Mouse (Mus musculus): ENCODE results near the gene Adamtsl4.
"Not testable (repeated sequence)": the region's sequence is repeated elsewhere in the genome, so short reads cannot be mapped to it uniquely, and the experiment has no call there.

Gene Adamtsl4

DNA sequence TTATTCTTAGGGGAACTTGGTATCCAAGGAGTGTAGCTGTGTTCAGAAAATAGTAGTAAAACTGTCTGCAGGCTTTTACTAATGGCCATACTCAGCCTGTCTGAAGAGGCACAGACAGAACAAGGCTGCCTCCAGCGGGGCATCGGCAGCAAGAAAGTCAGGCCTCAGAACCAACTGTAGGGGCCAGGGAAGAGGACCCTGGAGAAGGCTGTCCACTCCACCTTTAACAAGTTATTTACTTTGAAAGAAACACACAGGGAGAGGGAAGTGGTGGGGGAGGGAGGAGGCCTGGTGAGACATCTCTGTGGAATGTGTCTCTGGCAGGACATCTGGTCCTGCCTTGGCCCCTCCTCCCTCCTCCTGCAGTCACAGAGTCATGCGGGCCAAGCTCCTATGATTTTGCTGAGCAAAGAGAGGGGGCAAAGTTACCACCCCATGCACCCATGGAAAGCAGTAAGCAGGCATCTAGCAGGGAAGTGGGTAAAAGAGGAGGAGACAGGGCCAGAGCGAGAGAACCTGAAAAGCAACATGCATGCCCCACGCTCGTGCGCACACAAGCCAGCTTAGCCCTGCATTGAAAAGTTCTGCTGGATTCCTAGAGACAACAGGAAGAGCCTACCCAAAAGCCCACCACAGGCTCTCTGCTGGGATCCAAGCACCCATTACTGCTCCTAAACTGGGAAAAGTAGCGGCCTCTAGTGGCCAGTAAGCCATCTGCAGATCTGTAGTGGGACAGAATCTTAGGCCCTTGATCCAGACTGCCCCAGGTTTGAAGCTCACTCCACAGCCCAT lies 12.2 kb downstream of the Adamtsl4 start:
- DNase-seq, result peak; percentile 68 to 69

GRCm38 (mm10) chr3:95674812-95675211 lies 12.9 kb downstream of the Adamtsl4 start:
- no peak for DNase-seq

- DNase-seq, result peak; percentile 78 to 81
Measured at GRCm38 (mm10) chr3:95674236-95674635, 13.5 kb downstream of the Adamtsl4 start.

GRCm38 (mm10) chr3:95673707-95674211 lies 14.0 kb downstream of the Adamtsl4 start:
- DNase-seq, result peak; percentile 53 to 58

- DNase-seq, result peak; percentile 78 to 80
Measured at GRCm38 (mm10) chr3:95672861-95673706, 14.6 kb downstream of the Adamtsl4 start.

- DNase-seq, result peak; percentile 77 to 80
Measured at GRCm38 (mm10) chr3:95672461-95672860, 15.3 kb downstream of the Adamtsl4 start.

DNA sequence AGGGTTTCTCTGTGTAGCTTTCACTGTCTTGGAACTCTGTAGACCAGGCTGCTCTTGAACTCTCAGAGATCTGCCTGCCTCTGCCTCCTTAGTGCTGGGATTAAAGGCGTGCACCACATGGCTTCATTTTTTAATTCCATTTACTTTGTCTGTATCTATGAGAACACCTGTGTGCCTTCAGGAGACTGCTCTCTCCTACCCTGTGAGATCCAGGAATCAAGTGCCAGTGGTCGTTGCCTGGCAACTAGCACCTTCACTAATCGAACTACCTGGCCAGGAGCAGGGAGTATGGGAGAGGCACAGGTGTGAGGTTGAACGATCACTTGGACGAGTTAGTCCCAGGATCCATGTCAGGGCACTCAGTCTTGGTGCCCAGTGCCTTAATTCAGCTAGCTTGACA lies 16.5 kb downstream of the Adamtsl4 start:
- no peak for DNase-seq

- not testable (repeated sequence) for DNase-seq
Measured at GRCm38 (mm10) chr3:95670419-95670818, 17.3 kb downstream of the Adamtsl4 start.

DNA sequence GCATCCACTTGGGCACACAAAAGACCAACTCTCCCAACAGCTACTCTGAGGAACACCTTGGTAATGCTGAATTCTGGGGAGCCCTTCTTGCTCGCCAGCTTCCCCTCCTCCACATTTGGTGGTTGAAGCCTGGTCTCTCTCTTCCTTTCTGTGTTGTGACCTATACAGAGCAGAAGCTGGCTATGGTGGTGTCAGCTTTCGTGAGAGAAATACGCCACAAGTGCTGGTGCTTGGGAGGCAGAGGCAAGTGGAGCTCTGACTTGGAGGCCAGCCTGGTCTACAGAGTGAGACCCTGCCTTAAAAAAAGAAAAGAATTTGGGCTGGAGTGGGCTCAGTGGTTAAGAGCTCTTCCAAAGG lies 18.4 kb downstream of the Adamtsl4 start:
- no peak for DNase-seq

DNA sequence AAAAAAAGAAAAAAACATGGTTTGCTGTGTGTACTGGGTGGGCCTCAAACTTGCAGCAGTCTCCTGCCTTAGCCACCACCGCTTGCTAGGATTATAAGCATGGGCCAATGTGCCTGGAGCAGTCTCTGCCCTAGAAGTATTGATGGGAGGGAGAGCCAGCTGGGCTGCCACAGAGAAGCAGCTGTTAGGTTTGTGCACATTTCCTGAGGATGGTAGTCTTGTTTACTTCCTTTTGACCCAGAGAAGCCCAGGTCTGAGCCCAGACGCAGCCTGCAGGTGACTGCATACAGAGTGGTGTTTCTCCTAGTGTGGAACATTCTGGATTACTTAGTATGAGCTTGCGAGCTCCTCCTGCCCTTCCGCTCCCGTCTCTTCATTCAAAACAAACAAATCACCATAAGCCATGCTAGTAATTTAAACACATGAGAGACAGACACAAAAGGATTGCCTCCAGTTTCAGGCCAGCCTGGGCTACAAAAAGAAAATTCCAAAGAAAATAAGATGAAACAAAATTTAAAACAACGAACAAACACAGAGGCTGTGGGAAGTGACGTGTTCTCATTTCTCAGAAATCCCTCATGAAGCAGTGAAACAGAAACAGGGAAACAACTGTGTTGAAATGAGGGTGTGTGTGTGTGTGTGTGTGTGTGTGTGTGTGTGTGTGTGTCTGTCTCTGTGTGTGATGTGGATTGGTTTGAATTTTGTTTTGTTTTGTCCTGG lies 19.0 kb downstream of the Adamtsl4 start:
- DNase-seq, result peak; percentile 57 to 59

DNA sequence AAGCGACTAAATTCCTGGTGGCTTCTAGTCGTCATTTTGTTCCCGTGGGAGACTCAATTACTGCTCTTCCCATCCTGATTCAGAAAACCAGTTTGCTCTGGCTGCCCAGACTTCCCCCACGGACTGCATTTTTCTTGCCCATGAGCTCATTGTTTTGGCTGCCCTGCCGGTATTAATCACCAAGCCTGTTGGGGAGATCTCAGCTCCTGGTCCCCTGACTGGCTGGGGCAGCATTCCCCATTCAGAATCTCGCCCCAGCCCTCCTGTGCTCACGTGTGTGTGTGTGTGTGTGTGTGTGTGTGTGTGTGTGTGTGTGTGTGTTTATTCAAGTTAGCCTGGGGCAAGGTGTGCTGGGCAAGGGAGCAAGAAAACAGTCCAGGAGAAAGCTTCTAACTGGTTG lies 19.7 kb downstream of the Adamtsl4 start:
- no peak for DNase-seq

- no peak for DNase-seq
Measured at GRCm38 (mm10) chr3:95667521-95667920, 20.2 kb downstream of the Adamtsl4 start.

GRCm38 (mm10) chr3:95666124-95666844 lies 21.4 kb downstream of the Adamtsl4 start:
- DNase-seq, result no peak

- DNase-seq, result no peak
Measured at GRCm38 (mm10) chr3:95664940-95665352, 22.8 kb downstream of the Adamtsl4 start.

DNA sequence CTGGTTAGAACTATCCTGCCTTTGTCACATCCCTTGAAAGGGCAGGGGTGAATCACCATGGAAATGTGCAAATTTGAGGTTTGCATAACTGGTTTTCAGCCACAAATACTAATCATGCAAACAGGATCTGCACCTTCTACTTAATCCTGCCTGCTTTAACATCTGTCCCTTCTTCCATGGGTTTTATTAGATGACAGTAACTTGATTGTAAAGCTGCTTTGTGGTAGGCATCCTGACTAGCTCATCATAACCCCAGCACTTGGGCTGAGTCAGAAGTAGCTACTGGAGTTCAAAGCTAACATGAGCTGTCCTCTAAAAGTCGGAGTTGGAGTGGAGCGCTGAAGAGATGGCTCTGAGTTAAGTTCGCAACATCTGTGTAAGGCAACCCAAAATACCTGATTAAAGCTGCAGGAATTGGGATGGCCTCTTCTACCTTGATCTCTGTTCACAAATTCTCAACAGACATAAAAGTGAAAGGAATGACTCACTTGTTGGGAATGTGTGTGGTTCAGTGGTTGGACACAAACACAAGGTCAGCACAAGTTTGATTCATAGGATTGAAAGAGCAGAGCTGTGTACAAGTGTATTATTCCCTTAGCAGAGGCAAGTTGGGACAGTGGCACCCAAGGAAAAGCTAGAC lies 23.6 kb downstream of the Adamtsl4 start:
- DNase-seq, result no peak

- DNase-seq, result no peak
Measured at GRCm38 (mm10) chr3:95663486-95663885, 24.2 kb downstream of the Adamtsl4 start.

GRCm38 (mm10) chr3:95662724-95663449 lies 24.8 kb downstream of the Adamtsl4 start:
- DNase-seq, result no peak

DNA sequence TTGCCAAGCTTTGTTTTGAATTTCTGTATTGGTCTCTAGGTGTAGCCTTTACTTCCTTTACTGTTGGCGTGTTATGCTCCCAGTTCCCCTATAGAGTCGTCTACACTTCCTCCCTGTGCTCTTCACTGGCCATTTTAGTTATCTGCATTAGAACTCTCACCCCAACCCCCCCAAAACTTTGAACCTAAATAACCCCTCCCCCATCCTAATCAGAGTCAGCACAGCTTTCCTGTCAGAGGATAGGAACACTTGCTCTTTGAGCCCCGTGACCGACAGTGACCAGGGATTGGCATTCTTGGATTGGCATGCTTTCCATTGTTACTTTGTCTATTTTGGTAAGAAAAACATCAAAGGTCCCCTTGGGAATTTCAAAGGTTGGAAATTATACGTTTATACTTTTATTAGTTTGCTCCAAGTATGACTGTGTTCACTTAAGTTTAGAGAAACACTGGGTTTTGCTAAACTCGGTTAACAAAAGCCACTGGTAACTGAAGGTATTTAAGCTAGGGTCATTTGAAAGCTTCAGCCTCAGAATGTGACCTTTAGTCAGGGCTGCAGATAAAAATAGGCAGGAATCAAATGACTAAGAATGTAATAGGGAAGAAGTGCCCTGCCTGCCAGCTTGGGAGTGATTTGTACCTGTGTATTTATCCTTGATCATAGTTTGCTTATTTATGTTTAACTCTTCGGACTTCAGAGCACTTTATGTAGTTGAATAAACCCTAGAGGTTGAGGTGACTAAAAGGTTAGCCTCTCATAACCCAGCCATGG lies 25.6 kb downstream of the Adamtsl4 start:
- DNase-seq, result no peak

- peak in 1 of 2 experiments; percentile 11 for DNase-seq
Measured at GRCm38 (mm10) chr3:95660788-95661478, 26.8 kb downstream of the Adamtsl4 start.

DNA sequence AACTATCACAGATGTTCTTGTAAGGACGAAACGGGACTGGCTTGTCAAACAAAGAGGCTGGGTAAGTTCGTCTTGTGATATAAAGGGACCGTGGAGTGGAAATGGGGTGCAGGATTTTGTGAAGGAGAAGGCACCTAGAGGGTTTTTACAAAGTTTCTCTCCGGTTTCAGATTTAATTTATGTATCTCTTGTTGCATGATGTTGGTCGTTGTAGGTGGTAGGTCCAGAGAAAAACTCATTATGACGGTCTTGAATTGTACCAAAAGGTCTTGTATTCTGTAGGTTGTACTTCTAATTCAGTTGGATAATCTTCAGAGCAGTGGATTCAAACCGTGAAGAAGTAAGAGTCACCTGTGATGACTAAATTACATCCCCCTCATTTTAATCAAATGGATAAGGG lies 27.8 kb downstream of the Adamtsl4 start:
- DNase-seq, result no peak
